Mouse (Mus musculus): ENCODE measurements around the gene Rps27rt.
"Not testable (repeated sequence)": the region's sequence is repeated elsewhere in the genome, so short reads cannot be mapped to it uniquely, and the experiment has no call there.

GRCm38 (mm10) chr9:114966286-114966685, 16.3 kb downstream of the Rps27rt start:
- not testable (repeated sequence) for TF ChIP-seq ZC3H11A (IDR thresholded peaks at IDR 0.05; ENCODE audit: borderline replicate concordance, low read depth, low read length); HCFC1 (IDR thresholded peaks at IDR 0.05; ENCODE audit: borderline replicate concordance, insufficient read depth, low read length); ZNF384 (IDR thresholded peaks at IDR 0.05; ENCODE audit: low read depth, low read length)
